Mouse (Mus musculus): Measurements from ENCODE around the gene Chrna10.

The Chrna10 gene

GRCm38 (mm10) chr7:102082816-102083215 is 33.8 kb downstream of the Chrna10 start, which contains the start of gene Trpc2:
TSS of gene Trpc2 (plus strand) at chr7:102083116.
- in situ Hi-C loops (cut with MboI, MseI), result loop anchor here (5.0 kb wide), 1 partner anchor 156 kb away; no protein-coding TSS in a partner anchor

GRCm38 (mm10) chr7:102081784-102082183 is 34.8 kb downstream of the Chrna10 start:
- in situ Hi-C loops (cut with MboI, MseI), result loop anchor here (5.0 kb wide), 1 partner anchor 154 kb away; no protein-coding TSS in a partner anchor

GRCm38 (mm10) chr7:102080311-102080710 is 36.3 kb downstream of the Chrna10 start:
- in situ Hi-C loops (cut with MboI, MseI), result loop anchor here (5.0 kb wide), 1 partner anchor 153 kb away; no protein-coding TSS in a partner anchor

GRCm38 (mm10) chr7:102078517-102078916 is 38.1 kb downstream of the Chrna10 start:
- in situ Hi-C loops (cut with MboI, MseI), result loop anchor here (5.0 kb wide), 1 partner anchor 416 kb away; the partner anchor contains the start of gene Clpb

- in situ Hi-C loops (cut with MboI, MseI), result loop anchor here (5.0 kb wide), 1 partner anchor 415 kb away; the partner anchor contains the start of gene Clpb
These were observed 39.8 kb downstream of the Chrna10 start for GRCm38 (mm10) chr7:102076714-102077296.

GRCm38 (mm10) chr7:102066363-102066762 is 50.3 kb downstream of the Chrna10 start:
- in situ Hi-C loops (cut with MboI, MseI), result no loop called here

- in situ Hi-C loops (cut with MboI, MseI), result no loop called here
These were observed 51.4 kb downstream of the Chrna10 start, which contains the start of the genes Rnf121, Xndc1 and Xntrpc for GRCm38 (mm10) chr7:102065046-102065891. TSS of gene Rnf121 (minus strand) at chr7:102065469. TSS of gene Xndc1 (plus strand) at chr7:102065511. TSS of gene Xntrpc (plus strand) at chr7:102065713.

GRCm38 (mm10) chr7:102064655-102065045 is 52.0 kb downstream of the Chrna10 start:
- in situ Hi-C loops (cut with MboI, MseI), result no loop called here

- in situ Hi-C loops (cut with MboI, MseI), result no loop called here
These were observed 52.7 kb downstream of the Chrna10 start for GRCm38 (mm10) chr7:102063891-102064290.

GRCm38 (mm10) chr7:102062203-102062602 is 54.4 kb downstream of the Chrna10 start:
- in situ Hi-C loops (cut with MboI, MseI), result no loop called here

- in situ Hi-C loops (cut with MboI, MseI), result no loop called here
These were observed 55.3 kb downstream of the Chrna10 start for GRCm38 (mm10) chr7:102061353-102061752.
